Mouse (Mus musculus) megakaryocyte-erythroid progenitor cell, adult 5-6 weeks (primary cell): Measurements from ENCODE around the gene Magoh. TPM values are rescaled to one million over a fixed set of nuclear protein-coding genes. Genes with fewer than 3 reads are reported as not detected.

Experiments used
- ATAC-seq: replicated peaks from 2 replicates; pipeline ENCODE4 v1.8.0; 2016; ENCODE audit warnings: mild to moderate bottlenecking, inconsistent platforms; ENCODE audit not compliant: severe bottlenecking, poor library complexity, low FRiP score, low TSS enrichment
- total RNA-seq, 2 experiments: library from RNA; stranded (forward) in 1 of 2; stranded (reverse) in 1 of 2; fragments of 200-1000, 215-1000 nt in 1 of 2; fragments of >200 nt in 1 of 2; fragmentation: Nextera tagmentation in 1 of 2; gene quantifications; 2 replicates each; pipeline ENCODE4 v1.2.3; 2014 to 2017

Gene Magoh
- total RNA-seq, 2 experiments from 2014 or later = 308 to 428 TPM

DNA sequence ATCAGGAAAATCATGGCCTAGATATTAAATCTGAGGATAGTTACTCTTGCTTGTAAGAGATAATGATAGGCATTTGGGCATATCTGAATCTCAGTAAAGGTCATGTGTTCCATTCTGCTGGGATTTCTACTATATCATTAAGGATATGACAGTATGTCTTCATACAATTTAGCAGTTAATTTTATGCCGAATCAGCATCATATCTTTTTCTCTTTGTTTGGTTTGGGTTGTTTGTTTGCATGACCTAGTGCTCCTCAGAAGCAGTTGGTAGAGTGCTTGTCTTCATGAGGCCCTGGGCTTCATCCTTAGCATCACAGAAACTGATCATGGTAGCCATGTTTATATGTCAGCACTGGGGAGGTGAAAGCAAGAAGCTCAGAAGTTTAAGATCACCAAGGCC is 2.1 kb downstream of the Magoh start:
- no peak for ATAC-seq

DNA sequence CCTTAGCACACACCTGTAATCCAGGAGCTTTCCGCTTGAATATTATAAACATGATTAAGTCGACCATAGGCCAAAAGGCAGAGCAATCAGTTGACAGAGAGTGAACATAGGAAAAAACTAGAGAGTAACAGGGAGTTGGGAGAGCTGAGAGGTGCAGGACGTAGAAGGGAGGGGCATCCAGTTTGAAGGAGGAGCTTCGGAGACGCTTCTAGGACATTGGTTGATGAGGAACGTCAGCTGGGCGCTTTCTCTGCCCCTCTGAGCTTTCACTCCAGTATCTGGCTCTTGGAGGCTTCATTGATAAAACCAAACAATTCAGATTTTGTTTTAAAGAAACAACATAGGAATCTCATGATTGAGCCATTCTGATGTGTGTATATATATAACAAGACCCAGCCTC is 6.8 kb downstream of the Magoh start:
- no peak for ATAC-seq

DNA sequence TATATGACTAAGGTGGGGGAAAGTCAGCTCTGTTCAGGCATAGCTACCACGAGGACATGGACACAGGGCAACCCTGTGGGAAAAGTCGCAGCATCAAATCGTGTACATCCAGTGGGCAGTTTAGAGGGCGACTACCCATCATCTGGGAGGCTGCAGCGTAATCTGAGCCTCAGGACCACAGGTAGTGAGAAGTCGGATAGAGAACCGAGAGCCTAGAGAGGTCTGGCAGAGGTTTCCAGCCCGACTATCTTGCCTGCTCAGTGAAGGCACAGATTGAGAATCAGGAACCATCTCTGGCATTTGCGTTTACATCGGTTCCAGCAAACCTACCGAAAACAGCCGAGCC is 9.8 kb downstream of the Magoh start:
- peak; percentile 24; the same call in 1 of the 2 replicates for ATAC-seq

DNA sequence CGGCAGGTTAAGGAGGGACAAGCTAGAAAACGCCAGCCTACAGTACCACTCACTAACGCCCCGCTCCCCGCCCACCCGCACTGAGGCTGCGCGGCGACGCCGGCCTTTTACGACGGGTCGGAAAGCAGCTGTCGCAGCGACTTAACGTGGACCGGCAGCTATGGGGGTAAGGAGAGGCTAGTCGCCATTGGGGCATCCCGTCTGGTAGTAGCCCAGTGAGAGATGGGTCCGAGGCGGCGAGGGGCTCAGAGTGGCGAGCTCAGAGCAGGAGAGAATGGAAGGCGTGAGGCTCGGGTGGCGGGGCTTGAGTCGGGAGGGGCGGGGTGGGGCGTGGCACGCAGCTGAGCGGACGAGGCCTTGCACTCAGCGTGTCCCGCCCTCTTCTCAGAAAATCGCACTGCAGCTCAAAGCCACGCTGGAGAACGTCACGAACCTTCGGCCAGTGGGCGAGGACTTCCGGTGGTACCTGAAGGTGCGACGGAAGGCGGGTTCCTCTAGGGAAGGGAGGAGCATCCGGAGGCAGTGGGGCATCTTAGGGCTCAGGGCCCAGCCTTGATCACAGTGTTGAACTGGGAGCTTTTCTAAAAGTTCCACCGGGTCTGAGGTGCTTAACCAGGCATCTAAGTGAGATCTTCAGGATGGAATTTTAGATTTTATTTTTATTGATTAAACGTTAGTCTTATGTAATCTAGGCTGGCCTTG is 10.3 kb downstream of the Magoh start, which contains the start of gene 0610037L13Rik:
TSS of gene 0610037L13Rik (plus strand) at position 83 of the 702 bp plus-strand sequence.
- peak; percentile 96 for ATAC-seq

DNA sequence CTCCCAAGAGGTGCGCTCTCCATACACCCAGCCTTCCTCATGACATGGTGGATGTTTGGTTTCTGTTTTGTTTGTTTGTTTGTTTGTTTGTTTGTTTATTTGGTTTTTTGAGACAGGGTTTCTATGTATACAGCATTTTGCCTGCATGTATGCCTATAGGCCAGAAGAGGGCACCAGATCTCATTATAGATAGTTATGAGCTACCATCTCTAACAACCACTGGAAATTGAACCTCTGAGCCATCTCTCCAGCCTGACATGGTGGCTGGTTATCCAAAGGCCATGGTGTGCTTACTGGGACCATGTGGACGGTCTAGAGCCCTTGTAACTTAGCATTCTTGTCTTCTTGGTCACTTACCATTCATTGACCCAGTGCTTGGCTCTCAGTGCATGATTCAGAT is 13.1 kb downstream of the Magoh start:
- no peak for ATAC-seq

DNA sequence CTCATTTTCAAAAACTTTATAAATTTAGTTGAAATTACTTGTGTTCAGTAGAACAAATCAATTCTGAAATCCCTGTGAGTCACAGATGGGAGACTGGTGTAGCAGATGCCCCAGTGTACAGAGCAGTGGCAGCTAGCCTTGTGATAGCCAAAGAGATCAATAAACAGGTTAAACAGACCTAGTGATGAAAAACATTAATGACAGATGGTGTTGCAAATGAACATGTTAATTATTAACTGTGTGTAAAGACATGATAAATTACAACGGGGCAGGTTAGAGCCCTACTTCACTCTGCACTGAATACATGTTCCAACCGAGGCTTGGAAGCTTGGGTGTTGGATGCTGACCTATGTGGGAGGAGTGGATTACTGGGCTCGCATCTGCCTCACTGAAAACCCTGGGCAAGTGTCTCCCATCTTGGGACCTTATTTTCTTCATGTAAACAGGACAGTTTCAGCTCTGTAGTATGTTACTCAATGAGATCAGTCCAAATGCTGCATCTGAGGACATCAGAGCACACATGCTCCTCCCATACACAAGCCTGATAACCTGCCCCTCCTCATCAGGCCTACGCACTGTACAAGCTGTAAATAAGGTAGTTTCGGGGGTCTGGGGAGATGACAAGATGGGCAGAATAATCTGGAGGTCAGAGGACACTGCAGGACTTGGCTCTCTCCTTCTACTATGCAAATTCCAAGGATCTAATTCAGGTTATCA is 19.8 kb downstream of the Magoh start:
- ATAC-seq = no peak

DNA sequence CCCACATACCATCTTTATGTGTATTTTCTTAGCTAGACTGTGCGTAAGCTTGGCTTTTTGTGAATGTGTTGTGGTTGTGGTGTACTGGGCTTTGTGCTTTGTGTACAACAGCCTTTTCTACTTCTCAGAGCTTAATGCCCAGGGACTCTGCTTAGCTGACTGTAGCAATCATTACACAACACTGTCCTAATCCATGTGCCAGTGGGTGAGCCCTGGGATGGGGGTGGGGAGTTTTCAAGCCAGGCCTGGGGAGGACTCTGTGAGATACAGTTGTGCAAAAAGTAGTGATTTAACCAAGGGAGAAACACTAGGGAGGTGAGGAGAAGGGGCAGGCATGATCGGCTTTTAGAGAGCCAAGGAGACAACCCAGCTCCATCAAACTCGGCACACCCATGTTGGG is 20.7 kb downstream of the Magoh start:
- ATAC-seq = no peak

DNA sequence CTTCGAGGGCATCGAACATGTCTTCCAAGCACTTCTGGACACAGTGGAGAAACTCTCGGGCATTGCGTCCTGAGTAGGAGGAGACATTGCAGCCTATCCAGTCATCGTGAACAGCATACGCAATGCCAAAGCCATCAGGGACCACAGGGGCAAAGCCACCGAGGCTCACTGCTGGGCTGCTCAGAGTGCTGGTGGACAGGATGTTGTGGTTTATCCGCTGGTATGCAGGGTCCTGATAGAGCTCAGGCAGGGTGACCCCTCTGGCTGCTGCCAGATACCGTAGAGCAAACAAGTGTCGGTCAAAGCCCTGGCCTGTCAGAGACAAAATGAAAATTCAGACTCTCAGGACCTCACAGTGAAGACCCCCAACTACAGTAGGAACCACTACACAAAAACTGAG is 24.7 kb downstream of the Magoh start:
- ATAC-seq = no peak

DNA sequence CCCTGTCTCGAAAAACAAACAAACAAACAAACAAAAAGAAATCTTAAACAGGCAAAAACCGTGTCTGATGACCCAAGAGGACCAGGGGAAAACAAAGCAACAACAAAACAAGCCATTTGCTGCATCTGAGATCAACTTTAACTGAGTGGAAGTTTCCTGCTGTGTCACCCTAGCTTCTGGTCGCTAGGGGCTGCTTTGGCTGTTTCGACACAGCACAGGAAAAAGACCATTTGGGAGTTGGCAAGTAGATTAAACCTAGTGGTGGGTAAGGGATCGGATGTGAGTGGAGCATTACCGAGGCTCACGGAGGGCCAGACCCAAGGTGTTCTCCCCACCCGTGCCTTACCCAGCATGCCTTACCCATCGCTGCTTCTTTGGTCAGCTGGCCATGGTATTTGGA is 27.0 kb downstream of the Magoh start:
- no peak for ATAC-seq

DNA sequence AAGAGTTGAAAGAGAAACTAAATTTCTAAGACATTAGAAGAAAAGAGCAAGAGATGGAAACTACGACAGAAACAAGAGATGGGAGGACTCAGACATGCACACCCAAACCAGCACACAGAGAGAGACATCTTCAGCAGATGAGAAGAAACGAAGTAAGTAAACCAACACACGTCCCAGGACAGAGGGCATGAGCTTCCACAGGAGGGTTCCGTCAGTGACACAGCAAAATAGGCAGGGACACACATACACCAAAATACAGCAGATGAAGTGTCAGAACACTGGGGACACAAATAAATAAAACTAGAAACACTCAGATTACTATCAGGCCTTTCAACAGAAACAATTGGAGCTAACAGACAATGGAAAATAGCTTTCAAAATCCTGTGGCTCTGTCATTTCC is 30.5 kb downstream of the Magoh start:
- no peak for ATAC-seq

DNA sequence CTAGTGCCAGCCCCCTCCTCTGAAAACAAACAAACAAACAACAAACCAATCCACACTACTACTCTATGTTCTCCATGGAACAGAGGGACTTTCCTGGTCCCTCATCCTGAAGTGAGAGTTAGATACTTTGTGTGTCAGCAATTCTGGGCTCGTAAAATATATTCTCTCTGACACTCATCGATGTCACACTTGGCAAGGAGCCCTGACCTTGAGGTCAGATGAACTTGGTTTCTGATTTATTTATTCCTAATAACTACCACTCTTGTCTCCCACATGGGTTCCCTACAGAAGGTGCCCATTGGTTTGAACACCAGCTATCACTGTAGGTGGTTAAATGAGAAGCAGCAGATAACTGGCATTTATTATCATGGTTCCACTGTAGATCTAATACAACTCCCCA is 40.8 kb downstream of the Magoh start:
- ATAC-seq = no peak

DNA sequence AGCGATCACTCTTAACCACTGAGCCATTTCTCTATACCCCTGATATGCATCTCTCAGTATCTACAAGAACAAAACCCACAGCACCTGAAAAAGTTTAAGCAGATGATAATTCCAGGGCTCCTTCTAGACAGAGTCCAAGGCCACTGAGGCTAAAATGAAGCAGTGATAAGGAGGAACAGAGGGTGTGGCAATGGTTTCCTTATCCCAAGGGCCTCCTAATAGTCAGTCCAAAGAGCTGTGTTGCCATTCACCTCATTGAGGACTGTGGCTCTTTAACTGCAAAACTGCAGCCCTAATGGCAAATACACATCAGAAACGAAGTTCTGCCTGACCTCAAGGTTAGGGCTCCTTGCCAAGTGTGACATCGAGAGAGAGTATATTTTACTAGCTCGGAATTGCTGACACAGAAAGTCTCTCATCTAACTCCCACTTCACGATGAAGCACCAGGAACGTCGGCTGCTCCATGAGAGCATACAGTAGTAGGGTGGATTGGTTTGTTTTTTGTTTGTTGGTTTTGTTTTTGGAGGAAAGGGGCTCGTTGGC is 41.7 kb downstream of the Magoh start:
- peak; percentile 28; the same call in 1 of the 2 replicates for ATAC-seq

DNA sequence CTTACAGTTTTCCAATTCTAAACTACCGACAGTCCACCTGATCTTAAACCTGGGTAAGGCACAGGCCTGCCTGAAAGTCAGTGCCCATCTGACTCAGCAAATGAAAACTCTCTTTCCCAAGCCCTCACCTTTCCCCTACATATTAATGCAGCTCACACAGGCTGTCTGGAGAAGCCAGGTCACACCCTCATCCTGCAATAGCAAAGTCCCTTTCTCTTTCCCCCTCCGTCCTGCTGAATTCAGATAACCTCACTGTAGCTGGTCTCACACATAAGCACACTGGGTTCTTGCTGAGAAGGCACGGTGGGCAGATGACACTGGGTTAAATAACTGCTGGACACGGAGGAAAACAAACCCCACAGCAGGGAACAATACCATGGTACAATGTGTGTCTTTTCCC is 42.4 kb downstream of the Magoh start:
- 0 out of 2 replicates have a peak, but pooled peaks have one; percentile 6 for ATAC-seq

DNA sequence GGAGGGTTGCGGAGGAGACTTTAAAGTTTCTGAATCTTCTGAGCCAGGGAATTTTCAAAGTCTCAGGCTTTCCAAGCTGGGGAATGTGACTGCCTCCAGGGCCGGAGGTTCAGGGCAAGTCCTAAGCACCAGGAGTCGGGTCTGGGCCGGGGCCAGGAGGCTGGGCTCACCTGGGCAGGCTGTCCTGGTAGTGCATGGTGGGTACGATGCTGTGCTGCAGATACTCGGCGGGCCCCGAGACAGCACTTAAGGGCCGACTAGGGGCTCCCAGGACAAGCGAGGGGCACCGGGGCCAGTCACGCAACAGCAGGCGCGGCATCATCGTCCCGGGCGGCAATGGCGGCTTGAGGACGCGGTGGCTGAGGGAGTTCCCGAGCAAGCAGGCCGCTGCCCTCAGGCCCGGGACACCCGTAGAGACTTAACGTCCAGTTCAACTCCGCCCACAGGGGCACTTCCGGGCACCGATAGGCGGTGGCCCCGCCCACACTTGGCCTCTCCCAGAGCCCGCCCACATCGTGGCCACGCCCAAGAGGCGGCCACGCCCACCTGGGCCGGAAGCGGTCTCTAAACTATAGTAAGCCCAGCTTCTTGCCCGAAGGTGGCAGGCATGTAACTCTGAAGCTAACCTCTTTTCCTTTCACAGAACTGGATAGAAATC is 43.7 kb downstream of the Magoh start, which contains the start of gene Cpt2:
TSS of gene Cpt2 (minus strand) at position 466 of the 658 bp plus-strand sequence.
- peak; percentile 92 for ATAC-seq

DNA sequence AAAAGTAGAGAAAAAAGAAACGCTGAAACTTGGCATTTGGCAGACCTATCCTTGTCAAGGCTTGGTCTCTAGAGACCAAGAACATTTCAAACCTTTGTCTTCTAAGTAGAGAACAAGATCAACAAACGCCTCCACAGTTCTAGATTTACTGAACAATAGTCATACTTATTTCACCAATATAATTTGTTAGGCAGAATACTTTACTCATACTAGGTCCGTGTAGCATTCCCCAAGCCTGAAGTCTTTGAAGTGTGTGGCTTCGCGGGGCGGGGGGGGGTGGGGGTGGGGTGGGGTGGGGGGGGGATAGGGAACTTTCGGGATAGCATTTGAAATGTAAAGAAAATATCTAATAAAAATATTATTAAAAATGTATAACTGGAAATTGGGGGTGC is 44.2 kb downstream of the Magoh start:
- ATAC-seq = no peak

DNA sequence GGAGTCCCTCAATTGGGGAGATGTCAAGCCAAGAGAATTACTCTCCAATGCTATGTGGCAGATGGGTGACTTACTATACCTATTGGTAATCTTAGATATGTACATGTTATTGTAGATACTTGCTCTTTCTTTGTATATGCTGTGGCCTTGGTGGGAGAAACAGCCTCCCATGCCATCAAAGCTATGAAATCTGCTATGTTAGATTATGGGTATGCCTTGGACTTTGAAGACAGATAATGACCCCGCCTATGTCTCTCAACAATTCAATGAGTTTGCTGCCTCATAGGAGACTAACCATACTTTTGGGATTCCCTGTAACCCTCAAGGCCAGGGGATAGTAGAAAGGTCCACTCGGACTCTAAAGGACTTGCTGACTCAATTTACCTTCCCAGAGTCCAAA is 48.7 kb downstream of the Magoh start:
- ATAC-seq = peak; percentile 19; the same call in 1 of the 2 replicates

DNA sequence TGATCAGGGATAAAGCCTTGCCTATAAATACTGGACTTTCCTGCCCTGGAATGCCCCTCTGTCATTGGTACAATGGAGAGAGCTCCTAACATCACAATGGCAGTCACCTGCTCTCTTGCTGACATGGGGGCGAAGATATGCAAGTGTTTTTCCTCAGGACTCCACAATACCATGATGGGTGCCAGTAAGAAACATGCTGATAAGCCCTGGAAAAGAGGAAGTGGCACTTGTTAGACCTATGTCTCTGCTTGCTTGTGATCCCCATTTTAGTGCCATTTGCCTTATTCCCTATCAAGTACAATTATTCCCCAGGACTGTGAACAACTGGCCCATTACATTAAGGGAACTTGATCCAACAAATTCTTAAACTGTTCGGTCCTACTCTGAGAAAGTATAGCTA is 49.2 kb downstream of the Magoh start:
- no peak for ATAC-seq

DNA sequence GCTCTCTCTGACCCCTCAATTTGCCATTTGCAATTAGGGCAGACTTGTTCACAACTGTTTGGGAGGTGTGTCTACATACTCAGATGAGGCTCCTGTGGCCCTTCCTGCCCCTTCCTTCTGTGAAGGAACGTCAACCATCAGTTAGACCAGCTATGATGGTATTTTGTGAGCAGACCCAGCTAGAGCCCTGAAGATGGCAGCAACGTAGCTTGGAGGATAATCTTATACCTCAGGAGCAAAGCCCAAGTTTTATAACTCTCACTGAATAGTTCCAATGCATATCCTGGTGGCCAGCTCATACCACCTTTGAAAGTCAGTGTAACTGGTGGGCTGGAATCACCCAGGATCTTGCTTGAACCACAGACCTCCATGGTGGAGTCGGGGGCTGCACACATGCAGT is 51.9 kb downstream of the Magoh start:
- no peak for ATAC-seq

DNA sequence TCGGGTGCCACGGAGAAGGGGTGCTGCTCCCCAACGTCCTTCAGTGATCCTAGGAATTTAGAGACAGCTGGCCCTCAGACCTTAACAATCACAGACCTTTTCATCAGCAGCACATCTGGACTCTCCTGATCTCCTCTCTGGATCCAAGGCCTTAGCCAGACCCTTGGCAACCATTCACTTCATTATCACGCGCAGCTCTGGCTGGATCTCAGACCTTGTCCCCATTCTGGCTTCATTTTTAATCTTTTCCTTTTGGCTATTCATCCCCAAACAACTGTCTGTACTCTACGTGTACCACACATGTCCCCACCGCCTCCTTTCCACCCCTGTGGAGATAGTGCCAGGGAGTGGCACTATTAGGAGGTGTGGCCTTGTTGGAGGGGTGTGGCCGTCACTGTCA is 53.7 kb downstream of the Magoh start:
- ATAC-seq = no peak

DNA sequence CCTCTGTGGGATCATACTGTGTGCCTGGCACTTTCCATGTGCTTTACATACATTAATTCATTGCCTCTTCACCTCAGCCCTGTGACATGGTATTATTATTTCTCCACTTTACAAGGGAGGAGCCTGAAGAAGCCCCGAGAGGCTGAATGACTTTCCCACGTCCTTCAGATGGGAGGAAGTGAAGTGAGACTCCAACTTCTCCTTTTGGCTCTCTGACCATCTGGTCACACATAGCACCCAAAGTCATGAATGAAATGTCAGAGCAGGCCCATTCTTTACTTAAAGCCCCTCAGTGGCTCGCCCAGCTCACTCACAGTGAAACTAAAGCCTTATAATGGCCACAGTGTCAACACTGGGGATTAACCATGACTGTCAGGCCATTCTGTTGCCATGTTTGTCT is 55.7 kb downstream of the Magoh start:
- no peak for ATAC-seq
